Mouse (Mus musculus): ENCODE data around the gene Myh10.
"Not testable (repeated sequence)": the region's sequence is repeated elsewhere in the genome, so short reads cannot be mapped to it uniquely, and the experiment has no call there.

Myh10 gene

GRCm38 (mm10) chr11:68692693-68693446 is 1.5 kb downstream of the Myh10 start:
- no peak for DNase-seq (ENCODE audit: low read depth, low spot score)

GRCm38 (mm10) chr11:68693447-68694040 is 2.2 kb downstream of the Myh10 start:
- peak; percentile 48 for DNase-seq (ENCODE audit: low read depth, low spot score)

- DNase-seq (ENCODE audit: low read depth, low spot score), result no peak
Measured at GRCm38 (mm10) chr11:68702370-68702769, 11.0 kb downstream of the Myh10 start.

- no peak for DNase-seq (ENCODE audit: low read depth, low spot score)
Measured at GRCm38 (mm10) chr11:68703360-68703759, 12.0 kb downstream of the Myh10 start.

- DNase-seq (ENCODE audit: low read depth, low spot score), result no peak
Measured at GRCm38 (mm10) chr11:68704258-68704657, 12.9 kb downstream of the Myh10 start.

DNA sequence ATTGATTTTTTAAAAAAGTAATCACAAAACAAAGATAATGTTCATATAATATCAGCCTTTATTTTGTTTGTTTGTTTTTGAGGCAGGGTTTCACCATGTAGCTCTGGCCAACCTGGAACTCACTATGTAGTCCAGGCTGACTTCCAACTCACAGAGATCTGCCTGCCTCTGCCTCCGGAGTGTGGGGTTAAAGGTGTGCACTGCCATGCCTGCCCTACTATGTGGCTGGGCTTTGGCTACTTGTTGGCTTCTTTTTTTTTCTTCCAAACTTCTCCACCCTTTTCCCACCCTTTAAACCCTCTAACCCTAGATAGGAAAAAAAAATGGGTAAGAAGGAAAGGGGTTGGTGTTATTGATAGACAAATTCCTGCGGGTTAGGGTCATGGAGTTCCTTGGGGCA is 13.5 kb downstream of the Myh10 start:
- DNase-seq (ENCODE audit: low read depth, low spot score), result no peak

DNA sequence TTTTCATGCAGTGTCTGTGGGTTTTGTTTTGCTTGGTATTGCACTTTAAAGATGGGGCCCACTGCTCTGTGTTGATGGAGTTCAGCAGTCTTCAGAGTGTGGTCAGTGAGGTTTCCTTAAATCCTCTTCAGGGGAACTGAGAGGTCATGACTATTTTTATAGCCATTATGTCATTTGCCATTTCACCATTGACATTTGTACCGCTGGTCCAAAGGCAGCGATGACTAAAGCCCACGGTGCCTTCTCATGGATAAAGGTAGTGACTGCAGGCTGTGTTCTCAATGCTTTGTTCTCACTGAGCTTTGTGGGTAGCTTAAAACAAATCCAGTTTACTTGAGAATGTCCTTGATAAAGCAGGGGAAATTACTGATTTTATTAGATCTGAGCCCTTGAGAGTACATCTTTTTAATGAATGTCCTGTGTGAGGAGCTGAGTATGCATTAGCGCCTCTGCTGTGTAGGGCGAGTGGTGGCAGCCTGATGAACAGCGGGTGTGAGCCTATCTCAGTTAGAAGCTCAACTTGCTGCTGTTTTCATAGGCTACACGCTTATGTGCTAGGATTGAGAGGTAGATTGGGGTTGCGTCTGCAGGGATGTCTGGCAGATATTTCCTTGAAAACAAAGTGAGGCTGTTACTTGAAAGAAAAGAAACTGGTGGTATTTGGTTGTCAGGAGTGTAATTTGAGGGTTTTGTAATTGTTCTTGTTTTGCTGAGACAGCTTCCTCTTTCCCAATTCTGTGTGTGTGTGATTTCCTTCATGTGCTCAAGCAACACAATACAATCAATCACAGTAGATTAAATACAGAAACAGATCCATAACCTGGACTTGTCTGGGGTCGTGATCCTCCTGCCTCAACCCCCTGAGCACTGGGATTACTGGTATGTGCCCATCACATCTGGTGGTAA is 15.4 kb downstream of the Myh10 start:
- no peak for DNase-seq (ENCODE audit: low read depth, low spot score)

GRCm38 (mm10) chr11:68707881-68708582 is 16.7 kb downstream of the Myh10 start:
- DNase-seq (ENCODE audit: low read depth, low spot score), result no peak

DNA sequence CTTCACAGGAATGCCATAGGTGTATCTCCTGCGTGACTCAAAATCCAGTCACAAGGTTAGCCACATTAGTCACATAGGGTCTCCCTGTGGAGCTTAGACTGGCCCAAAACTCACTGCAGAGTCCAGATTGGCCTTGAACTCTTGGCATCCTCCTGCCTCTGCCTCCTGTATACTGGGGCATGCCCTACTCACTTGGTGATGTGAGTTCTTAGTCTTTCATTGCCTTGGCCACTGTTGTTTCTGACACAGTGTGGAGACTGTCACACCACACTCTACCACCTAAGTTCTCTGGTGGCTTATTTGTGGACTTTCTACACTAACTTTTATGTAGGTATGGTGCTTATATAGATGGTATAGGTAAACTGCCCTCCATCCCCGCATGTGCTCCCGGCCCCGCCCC is 24.8 kb downstream of the Myh10 start:
- DNase-seq (ENCODE audit: low read depth, low spot score), result no peak

DNA sequence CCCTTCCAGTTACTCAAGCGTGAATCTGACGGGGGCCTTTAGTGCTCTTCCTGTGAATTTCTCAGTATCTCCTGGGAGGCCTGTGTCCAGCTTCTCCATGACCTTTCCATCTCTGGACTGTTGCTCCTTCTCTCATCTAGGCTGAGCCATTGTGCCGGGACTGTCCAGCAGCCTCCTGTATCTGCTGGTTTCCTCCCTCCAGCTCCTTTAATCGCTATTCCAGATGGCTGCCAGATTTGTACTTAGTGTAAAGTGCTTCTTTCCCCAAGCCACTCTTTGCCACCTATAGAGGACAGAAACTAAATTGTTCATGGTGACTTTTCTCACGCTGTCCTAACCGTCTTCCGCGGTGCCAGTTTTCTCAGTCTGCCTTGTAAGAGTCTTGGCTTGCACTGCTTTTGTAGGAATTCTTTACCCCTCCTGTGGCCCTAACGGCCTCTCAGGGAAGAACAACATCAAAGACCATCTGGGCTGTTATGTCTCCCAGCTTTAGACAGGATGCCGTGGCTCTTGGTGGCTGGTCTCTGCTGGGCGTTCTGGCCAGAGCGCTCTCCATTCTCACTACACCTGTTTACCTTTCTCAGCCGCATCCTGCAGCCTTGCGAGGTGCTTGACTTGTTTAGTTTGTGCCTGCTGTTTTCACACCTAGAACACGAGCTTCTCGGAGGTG is 25.9 kb downstream of the Myh10 start:
- no peak for DNase-seq (ENCODE audit: low read depth, low spot score)

DNA sequence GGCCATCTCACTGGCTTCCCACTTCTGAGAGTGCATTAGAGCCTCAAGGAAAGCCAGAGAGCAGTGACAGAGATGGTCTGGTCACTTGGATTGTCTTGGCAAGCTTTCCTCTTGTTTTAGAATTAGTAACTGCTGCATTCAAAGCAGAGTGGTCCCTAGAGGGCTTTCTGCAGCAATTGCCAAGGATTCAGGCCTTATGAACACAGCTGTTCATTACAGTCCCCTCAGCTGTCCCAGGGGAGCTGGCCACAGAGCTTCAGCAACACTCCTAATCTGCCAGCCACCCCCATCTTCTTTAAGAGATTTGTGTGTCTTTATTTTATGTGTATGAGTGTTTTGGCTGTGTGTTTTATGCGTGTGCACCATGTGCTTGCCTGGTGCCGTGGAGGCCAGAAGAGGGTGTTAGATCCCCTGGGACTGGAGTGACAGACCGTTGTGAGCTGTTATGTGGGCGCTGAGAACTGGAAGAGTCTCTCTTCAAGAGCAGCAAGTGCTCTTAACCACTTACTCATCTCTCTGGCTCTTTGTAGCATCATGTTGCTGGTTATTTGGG is 27.8 kb downstream of the Myh10 start:
- no peak for DNase-seq (ENCODE audit: low read depth, low spot score)

GRCm38 (mm10) chr11:68719774-68720173 is 28.4 kb downstream of the Myh10 start:
- no peak for DNase-seq (ENCODE audit: low read depth, low spot score)

DNA sequence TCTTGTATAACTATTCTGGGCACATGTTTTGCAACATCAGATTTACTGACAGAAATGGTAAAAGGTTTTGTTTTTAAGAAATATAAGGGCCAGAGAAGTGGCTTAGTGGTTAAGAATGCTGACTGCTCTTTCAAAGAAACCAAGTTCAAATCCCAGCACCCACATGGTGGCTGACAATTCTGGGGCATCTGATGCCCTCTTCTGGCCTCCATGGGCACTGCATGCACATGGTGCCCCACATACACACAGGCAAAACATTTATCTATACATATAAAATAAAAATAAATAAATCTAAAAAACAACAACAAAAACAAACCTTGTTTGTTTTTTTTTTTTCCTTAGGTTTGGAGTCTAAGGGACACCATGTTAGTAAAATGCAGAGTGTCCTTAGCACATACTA is 32.8 kb downstream of the Myh10 start:
- DNase-seq (ENCODE audit: low read depth, low spot score), result peak; percentile 13

GRCm38 (mm10) chr11:68728693-68729092 is 37.3 kb downstream of the Myh10 start:
- no peak for DNase-seq (ENCODE audit: low read depth, low spot score)

DNA sequence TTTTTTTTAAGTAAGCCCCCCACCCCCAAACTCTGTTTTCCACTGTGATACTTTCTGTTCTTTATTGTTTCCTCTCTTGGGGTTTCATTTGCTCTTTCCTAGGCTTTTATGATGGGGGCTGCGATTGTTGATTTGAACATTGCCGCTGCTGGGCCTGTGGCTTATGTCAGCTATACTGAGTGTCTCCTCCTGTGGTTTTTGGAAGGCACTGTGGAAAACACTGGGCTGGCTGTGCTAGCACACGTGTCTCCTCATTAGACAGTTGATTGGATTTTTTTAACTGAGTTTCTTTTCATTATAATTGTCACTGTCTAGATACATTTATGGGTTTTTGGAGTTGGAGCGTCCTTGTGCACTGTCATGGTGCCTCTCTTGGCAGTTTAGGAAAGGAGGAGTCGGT is 39.4 kb downstream of the Myh10 start:
- no peak for DNase-seq (ENCODE audit: low read depth, low spot score)

GRCm38 (mm10) chr11:68732066-68732465 is 40.7 kb downstream of the Myh10 start:
- DNase-seq (ENCODE audit: low read depth, low spot score), result no peak

- DNase-seq (ENCODE audit: low read depth, low spot score), result not testable (repeated sequence)
Measured at GRCm38 (mm10) chr11:68733401-68733800, 42.0 kb downstream of the Myh10 start.

GRCm38 (mm10) chr11:68739509-68739908 is 48.1 kb downstream of the Myh10 start:
- no peak for DNase-seq (ENCODE audit: low read depth, low spot score)

- DNase-seq (ENCODE audit: low read depth, low spot score), result no peak
Measured at GRCm38 (mm10) chr11:68742658-68743057, 51.3 kb downstream of the Myh10 start.

- DNase-seq (ENCODE audit: low read depth, low spot score), result no peak
Measured at GRCm38 (mm10) chr11:68744150-68744549, 52.8 kb downstream of the Myh10 start.
